Mouse (Mus musculus): ENCODE data around the gene Naa40. TPM values are rescaled to one million over a fixed set of nuclear protein-coding genes. Genes with fewer than 3 reads are reported as not detected.

The Naa40 gene
- polyA plus RNA-seq, 1 experiment = 55.9 TPM

- WGBS = 97% methylated on average over 7 of the region's 7 CpGs
- Histone ChIP-seq H3K4me3 (ENCODE audit: control insufficient read depth, insufficient read depth, low read length) (no peak overlapping the region), H3K4me1 (replicated peaks; ENCODE audit: control insufficient read depth, insufficient read depth, low read length) (peaks cover 36% of the 10 kb centered on the region), H3K36me3 (ENCODE audit: control insufficient read depth, insufficient read depth, low read length) (no peaks in the 10 kb centered on the region), H3K27me3 (ENCODE audit: control insufficient read depth, insufficient read depth, low read length) (no peaks in the 10 kb centered on the region), H3K27ac (ENCODE audit: control insufficient read depth, insufficient read depth, low read length) (no peak overlapping the region)
- TF ChIP-seq POLR2A (IDR thresholded peaks at IDR 0.05; ENCODE audit: control insufficient read depth, extremely low read depth, insufficient read depth, low read length, poor library complexity) (no peak), CTCF (IDR thresholded peaks at IDR 0.05; ENCODE audit: borderline replicate concordance, control insufficient read depth, extremely low read depth, insufficient read depth, low read length, poor library complexity) (no peak)
- DNase-seq = no peak
Observed at GRCm38 (mm10) chr19:7181496-7181895, 59.5 kb downstream of the Naa40 start.

- Histone ChIP-seq H3K4me1 (replicated peaks; ENCODE audit: control insufficient read depth, insufficient read depth, low read length) (peaks cover 36% of the 10 kb centered on the region), H3K27me3 (ENCODE audit: control insufficient read depth, insufficient read depth, low read length) (no peaks in the 10 kb centered on the region), H3K36me3 (ENCODE audit: control insufficient read depth, insufficient read depth, low read length) (no peaks in the 10 kb centered on the region), H3K4me3 (ENCODE audit: control insufficient read depth, insufficient read depth, low read length) (no peak overlapping the region), H3K27ac (ENCODE audit: control insufficient read depth, insufficient read depth, low read length) (no peak overlapping the region)
- no peak for TF ChIP-seq CTCF (IDR thresholded peaks at IDR 0.05; ENCODE audit: borderline replicate concordance, control insufficient read depth, extremely low read depth, insufficient read depth, low read length, poor library complexity)
- TF ChIP-seq POLR2A (IDR thresholded peaks at IDR 0.05; ENCODE audit: control insufficient read depth, extremely low read depth, insufficient read depth, low read length, poor library complexity) = no peak
- no peak for DNase-seq
- WGBS = 92% methylated on average over 8 of the region's 8 CpGs
Observed at GRCm38 (mm10) chr19:7180756-7181405, 60.1 kb downstream of the Naa40 start.

- 0 out of 2 replicates have a peak, but pooled peaks have one; percentile 13 for TF ChIP-seq CTCF (IDR thresholded peaks at IDR 0.05; ENCODE audit: borderline replicate concordance, control insufficient read depth, extremely low read depth, insufficient read depth, low read length, poor library complexity)
- no peak for TF ChIP-seq POLR2A (IDR thresholded peaks at IDR 0.05; ENCODE audit: control insufficient read depth, extremely low read depth, insufficient read depth, low read length, poor library complexity)
- no peaks in the 10 kb centered on the region for H3K27me3 ChIP-seq (ENCODE audit: control insufficient read depth, insufficient read depth, low read length)
- H3K27ac ChIP-seq (ENCODE audit: control insufficient read depth, insufficient read depth, low read length) = no peak overlapping the region
- H3K4me1 ChIP-seq (replicated peaks; ENCODE audit: control insufficient read depth, insufficient read depth, low read length) = peaks cover 36% of the 10 kb centered on the region
- H3K36me3 ChIP-seq (ENCODE audit: control insufficient read depth, insufficient read depth, low read length) = no peaks in the 10 kb centered on the region
- no peak overlapping the region for H3K4me3 ChIP-seq (ENCODE audit: control insufficient read depth, insufficient read depth, low read length)
- WGBS = 31% methylated on average over 3 of the region's 3 CpGs
- DNase-seq = no peak
Observed at GRCm38 (mm10) chr19:7178841-7179452, 62.0 kb downstream of the Naa40 start.

- Histone ChIP-seq H3K36me3 (ENCODE audit: control insufficient read depth, insufficient read depth, low read length) (no peaks in the 10 kb centered on the region), H3K27me3 (ENCODE audit: control insufficient read depth, insufficient read depth, low read length) (no peaks in the 10 kb centered on the region), H3K4me3 (ENCODE audit: control insufficient read depth, insufficient read depth, low read length) (no peak overlapping the region), H3K27ac (ENCODE audit: control insufficient read depth, insufficient read depth, low read length) (no peak overlapping the region), H3K4me1 (replicated peaks; ENCODE audit: control insufficient read depth, insufficient read depth, low read length) (peaks cover 36% of the 10 kb centered on the region)
- TF ChIP-seq CTCF (IDR thresholded peaks at IDR 0.05; ENCODE audit: borderline replicate concordance, control insufficient read depth, extremely low read depth, insufficient read depth, low read length, poor library complexity) (no peak), POLR2A (IDR thresholded peaks at IDR 0.05; ENCODE audit: control insufficient read depth, extremely low read depth, insufficient read depth, low read length, poor library complexity) (no peak)
- WGBS = 94% methylated on average over 13 of the region's 13 CpGs
- DNase-seq = no peak
Observed at GRCm38 (mm10) chr19:7177804-7178511, 63.0 kb downstream of the Naa40 start.

- no peak for TF ChIP-seq POLR2A (IDR thresholded peaks at IDR 0.05; ENCODE audit: control insufficient read depth, extremely low read depth, insufficient read depth, low read length, poor library complexity)
- no peak for TF ChIP-seq CTCF (IDR thresholded peaks at IDR 0.05; ENCODE audit: borderline replicate concordance, control insufficient read depth, extremely low read depth, insufficient read depth, low read length, poor library complexity)
- no peak overlapping the region for H3K4me3 ChIP-seq (ENCODE audit: control insufficient read depth, insufficient read depth, low read length)
- H3K27me3 ChIP-seq (ENCODE audit: control insufficient read depth, insufficient read depth, low read length) = no peaks in the 10 kb centered on the region
- H3K27ac ChIP-seq (ENCODE audit: control insufficient read depth, insufficient read depth, low read length) = no peak overlapping the region
- peaks cover 28% of the 10 kb centered on the region for H3K4me1 ChIP-seq (replicated peaks; ENCODE audit: control insufficient read depth, insufficient read depth, low read length)
- WGBS = 94% methylated on average over 11 of the region's 11 CpGs
- H3K36me3 ChIP-seq (ENCODE audit: control insufficient read depth, insufficient read depth, low read length) = no peaks in the 10 kb centered on the region
- DNase-seq = no peak
Observed at GRCm38 (mm10) chr19:7176041-7176696, 64.8 kb downstream of the Naa40 start.

Other genes starting within 250 kb of the Naa40 start
- gene Dnajc4, start 248.6 kb downstream of the Naa40 start, polyA plus RNA-seq (2012; rRNA removed) = 28.0 and 31.6 TPM in 2 replicates
- 43.0 and 46.5 TPM in 2 replicates for gene Nudt22, start 245.1 kb downstream of the Naa40 start, polyA plus RNA-seq (2012; rRNA removed)
- 8.4 and 9.9 TPM in 2 replicates for gene Trpt1, start 245.1 kb downstream of the Naa40 start, polyA plus RNA-seq (2012; rRNA removed)
- 345 and 352 TPM in 2 replicates for gene Fermt3, start 221.7 kb downstream of the Naa40 start, polyA plus RNA-seq (2012; rRNA removed)
- gene Stip1, start 201.2 kb downstream of the Naa40 start, polyA plus RNA-seq (2012; rRNA removed) = 87.4 and 89.5 TPM in 2 replicates
- gene Macrod1, start 184.4 kb downstream of the Naa40 start, polyA plus RNA-seq (2012; rRNA removed) = 37.5 and 49.3 TPM in 2 replicates
- 0.59 and 0.64 TPM in 2 replicates for gene Flrt1, start 135.5 kb downstream of the Naa40 start, polyA plus RNA-seq (2012; rRNA removed)
- 176 and 191 TPM in 2 replicates for gene Otub1, start 34.9 kb downstream of the Naa40 start, polyA plus RNA-seq (2012; rRNA removed)
- gene Cox8a, start 23.6 kb downstream of the Naa40 start, polyA plus RNA-seq (2012; rRNA removed) = 1,690 and 1,818 TPM in 2 replicates
- gene Rcor2, start 26.1 kb upstream of the Naa40 start, polyA plus RNA-seq (2012; rRNA removed) = 31.2 and 42.8 TPM in 2 replicates
- 189 and 212 TPM in 2 replicates for gene Mark2, start 100.7 kb upstream of the Naa40 start, polyA plus RNA-seq (2012; rRNA removed)
- 48.9 and 61.9 TPM in 2 replicates for gene Spindoc, start 141.8 kb upstream of the Naa40 start, polyA plus RNA-seq (2012; rRNA removed)
- gene 2700081O15Rik, start 176.4 kb upstream of the Naa40 start, polyA plus RNA-seq (2012; rRNA removed) = 68.3 and 80.8 TPM in 2 replicates
- 197 and 239 TPM in 2 replicates for gene Rtn3, start 242.1 kb upstream of the Naa40 start, polyA plus RNA-seq (2012; rRNA removed)